Mouse (Mus musculus) C2C12 (cell line): ENCODE measurements at regions not wholly inside any gene's neighbourhood (a gene's known extent, or its start where the extent isn't known, plus 50 kb on each side); places are given as distances from the start of the nearest gene placed in this dataset. TPM values are rescaled to one million over a fixed set of nuclear protein-coding genes. Genes with fewer than 3 reads are reported as not detected.

Experiments
- H3K27me3 ChIP-seq: one replicate; pipeline ENCODE4 v1.6.1; 2011; ENCODE audit not compliant: control insufficient read depth, insufficient read depth, insufficient read length
- H3K36me3 ChIP-seq: one replicate; pipeline ENCODE4 v1.6.1; 2011; ENCODE audit not compliant: control insufficient read depth, insufficient read depth
- H3K4me3 ChIP-seq: one replicate; pipeline ENCODE4 v1.5.1; 2011; ENCODE audit warnings: mild to moderate bottlenecking, control low read depth; ENCODE audit not compliant: poor library complexity, insufficient read depth, severe bottlenecking
- H3K79me2 ChIP-seq: one replicate; pipeline ENCODE4 v1.6.1; 2011; ENCODE audit not compliant: control insufficient read depth, insufficient read depth
- H3K79me3 ChIP-seq: one replicate; pipeline ENCODE4 v1.6.1; 2011; ENCODE audit warnings: low read depth, control low read depth
- H3ac ChIP-seq: one replicate; pipeline ENCODE3; 2011; ENCODE audit warnings: low read depth; ENCODE audit not compliant: control insufficient read depth, insufficient read length
- CEBPB ChIP-seq: IDR thresholded peaks from one replicate; pipeline ENCODE4 v1.6.1; 2011; ENCODE audit warnings: low read depth, mild to moderate bottlenecking, control low read depth, moderate library complexity
- CTCF ChIP-seq: IDR thresholded peaks from one replicate; pipeline ENCODE4 v1.5.1; 2011; ENCODE audit not compliant: control insufficient read depth, insufficient read depth, insufficient read length
- FOSL1 ChIP-seq: IDR thresholded peaks from one replicate; pipeline ENCODE4 v1.8.0; 2011; ENCODE audit warnings: mild to moderate bottlenecking, low read length; ENCODE audit not compliant: poor library complexity, insufficient read depth, severe bottlenecking
- MYOD1 ChIP-seq: IDR thresholded peaks from one replicate; pipeline ENCODE4 v1.6.1; 2011; ENCODE audit warnings: low read depth; ENCODE audit not compliant: control insufficient read depth, insufficient read length
- USF1 ChIP-seq: IDR thresholded peaks from one replicate; pipeline ENCODE4 v1.6.1; 2011; ENCODE audit warnings: low read depth, mild to moderate bottlenecking, control low read depth, moderate library complexity
- microRNA-seq: library from miRNA; unstranded; fragments of <30 nt; microRNA quantifications from one replicate; pipeline ENCODE4, GENCODE M21; 2019; ENCODE audit warnings: borderline microRNAs expressed

- Histone ChIP-seq H3ac (no peak overlapping the region), H3K27me3 (no peaks in the 10 kb centered on the region), H3K79me3 (no peaks in the 10 kb centered on the region), H3K4me3 (no peak overlapping the region), H3K79me2 (no peaks in the 10 kb centered on the region), H3K36me3 (no peaks in the 10 kb centered on the region)
- TF ChIP-seq FOSL1 (no peak), USF1 (no peak), MYOD1 (no peak), CTCF (no peak), CEBPB (no peak)
Measured at GRCm38 (mm10) chr10:109074218-109074617, 63.4 kb upstream of the Syt1 start.

Small RNAs in the stretch of these regions (microRNA-seq; reads per million reads assigned to microRNA genes)
- gene Gm44495, result not detected
